Mouse (Mus musculus) spleen, embryonic (tissue): Measurements from ENCODE around the gene Tdp2.

Source experiments
- CTCF ChIA-PET: fragments of 350-600 bp; sonication (Branson Sonifier 250); formaldehyde crosslinking; loops from one replicate; lab custom pipeline; 2022; lab: Charles Lee

The Tdp2 gene

DNA sequence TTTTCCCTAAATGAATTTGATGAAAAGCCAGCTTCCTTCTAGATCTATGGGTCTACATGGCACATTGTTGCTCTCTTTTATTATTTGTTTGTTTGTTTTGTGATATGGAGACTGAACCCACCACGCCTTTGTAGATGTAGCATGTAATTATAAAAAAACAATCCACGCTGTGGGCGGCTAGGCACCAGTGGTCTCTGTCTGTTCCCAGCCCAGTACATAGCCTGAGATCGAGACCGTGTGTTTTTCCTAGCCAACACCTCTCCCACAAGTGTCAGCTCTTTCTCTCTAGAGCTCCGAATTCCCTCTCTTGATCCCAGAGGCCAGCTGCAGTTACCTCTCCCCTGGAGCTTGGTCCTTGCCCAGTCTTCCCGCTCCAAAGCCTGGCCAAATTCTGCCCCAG is 36.8 kb downstream of the Tdp2 start:
- CTCF ChIA-PET, result no interaction called here

DNA sequence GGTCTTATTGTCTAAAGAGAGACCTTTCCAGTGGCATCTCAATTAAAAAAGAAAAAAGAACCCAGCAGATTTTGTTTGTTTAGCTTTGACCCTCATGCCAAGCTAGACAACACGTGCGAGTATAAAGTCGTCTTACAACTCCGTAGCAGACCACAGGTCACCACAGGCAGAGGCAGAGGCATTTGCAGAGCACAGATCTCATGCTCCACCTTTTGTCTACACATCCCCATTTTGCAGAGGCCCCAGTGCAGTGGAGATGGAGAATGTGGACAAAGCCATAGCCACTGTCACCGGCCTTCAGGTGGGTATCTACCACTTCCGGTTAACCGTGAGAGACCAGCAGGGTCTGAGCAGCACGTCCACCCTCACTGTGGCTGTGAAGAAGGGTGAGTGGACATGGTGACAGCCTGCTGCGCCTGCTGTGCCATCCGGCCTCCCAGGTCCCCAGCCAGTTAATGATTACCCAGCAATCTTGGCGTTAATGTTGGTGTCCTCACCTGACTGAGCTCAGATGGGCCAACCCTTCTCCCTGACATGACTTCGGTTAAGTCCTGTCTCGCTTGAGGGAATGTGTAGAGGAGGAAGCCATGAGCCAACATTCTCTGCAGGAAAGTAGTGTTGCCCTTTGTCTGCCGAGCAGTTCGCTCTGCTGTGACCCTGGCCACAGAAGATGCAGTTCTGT is 48.0 kb downstream of the Tdp2 start:
- CTCF ChIA-PET, result no interaction called here

DNA sequence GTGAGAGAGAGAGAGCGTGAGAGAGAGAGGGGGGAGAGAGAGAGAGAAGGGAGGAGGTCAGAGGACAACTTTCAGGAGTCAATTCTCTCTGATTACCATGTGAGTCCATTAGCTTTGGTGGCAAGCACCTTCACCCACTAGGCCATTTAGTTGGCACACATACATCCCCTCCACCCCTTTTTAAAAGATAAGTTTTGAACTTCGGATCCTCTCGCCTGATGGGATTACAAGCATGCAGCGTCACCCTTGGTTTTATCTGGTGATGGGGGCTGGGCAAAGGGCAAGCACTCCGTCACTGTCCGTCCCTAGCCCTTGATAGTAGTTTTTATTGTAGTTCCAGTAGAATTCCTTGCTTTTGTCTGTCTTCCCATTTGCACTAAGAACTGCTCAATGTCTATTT is 48.7 kb downstream of the Tdp2 start:
- CTCF ChIA-PET, result no interaction called here

DNA sequence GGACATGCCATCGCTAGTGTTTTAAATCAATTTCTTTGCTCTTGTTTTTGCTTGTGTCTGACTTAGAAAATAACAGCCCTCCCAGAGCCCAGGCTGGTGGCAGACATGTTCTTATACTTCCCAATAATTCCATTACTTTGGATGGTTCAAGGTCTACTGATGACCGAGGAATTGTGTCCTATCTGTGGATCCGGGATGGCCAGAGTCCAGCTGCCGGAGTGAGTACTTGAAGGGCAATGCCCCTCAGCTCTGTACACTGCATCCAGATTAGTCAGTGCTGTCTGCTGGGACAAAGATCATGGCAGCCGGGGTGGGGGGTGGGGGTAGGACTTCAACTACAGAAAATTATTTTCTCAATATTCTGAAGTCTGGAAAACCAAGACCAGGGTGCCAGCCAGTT is 49.2 kb downstream of the Tdp2 start:
- CTCF ChIA-PET, result no interaction called here

DNA sequence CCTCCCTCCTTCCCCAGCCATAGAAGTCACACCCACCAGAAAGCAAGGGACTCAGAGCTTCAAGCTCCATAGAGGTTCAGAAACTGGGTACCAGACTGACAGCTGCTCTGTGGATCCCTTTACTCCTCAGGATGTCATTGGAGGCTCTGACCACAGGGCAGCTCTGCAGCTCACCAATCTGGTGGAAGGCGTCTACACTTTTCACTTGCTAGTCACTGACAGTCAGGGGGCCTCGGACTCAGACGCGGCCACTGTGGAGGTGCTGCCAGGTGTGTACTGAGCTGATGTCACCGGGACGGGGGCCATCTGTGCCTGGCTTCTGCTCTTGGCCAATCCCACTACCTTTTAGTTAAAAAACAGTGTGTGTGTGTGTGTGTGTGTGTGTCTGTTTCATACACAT is 50.9 kb downstream of the Tdp2 start:
- CTCF ChIA-PET, result no interaction called here

DNA sequence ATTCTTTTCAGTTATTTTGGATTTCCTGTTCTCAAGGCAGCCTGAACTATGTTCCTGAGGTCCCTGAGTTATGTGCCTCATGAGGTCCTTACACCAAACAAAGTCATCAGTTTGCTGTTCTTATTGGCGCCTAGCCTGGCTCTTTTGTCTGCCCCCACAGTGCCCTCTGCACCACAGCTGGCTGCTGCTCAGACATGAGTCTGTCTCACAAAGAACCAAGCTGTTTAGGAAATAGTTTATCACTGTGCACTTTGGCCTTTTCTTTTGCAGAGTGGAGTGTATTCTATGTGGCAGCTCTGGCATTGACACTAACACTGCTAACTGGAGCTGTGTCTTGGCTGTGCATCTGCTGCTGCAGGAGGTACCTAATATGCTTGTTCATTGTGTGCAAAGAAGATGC is 58.1 kb downstream of the Tdp2 start:
- CTCF ChIA-PET, result interaction anchor here (0.7 kb wide), 1 partner anchor 90 kb away, joined by 4 read pairs; no protein-coding TSS in a partner anchor
